Mouse (Mus musculus): ENCODE measurements around the gene Rgs6.

DNA sequence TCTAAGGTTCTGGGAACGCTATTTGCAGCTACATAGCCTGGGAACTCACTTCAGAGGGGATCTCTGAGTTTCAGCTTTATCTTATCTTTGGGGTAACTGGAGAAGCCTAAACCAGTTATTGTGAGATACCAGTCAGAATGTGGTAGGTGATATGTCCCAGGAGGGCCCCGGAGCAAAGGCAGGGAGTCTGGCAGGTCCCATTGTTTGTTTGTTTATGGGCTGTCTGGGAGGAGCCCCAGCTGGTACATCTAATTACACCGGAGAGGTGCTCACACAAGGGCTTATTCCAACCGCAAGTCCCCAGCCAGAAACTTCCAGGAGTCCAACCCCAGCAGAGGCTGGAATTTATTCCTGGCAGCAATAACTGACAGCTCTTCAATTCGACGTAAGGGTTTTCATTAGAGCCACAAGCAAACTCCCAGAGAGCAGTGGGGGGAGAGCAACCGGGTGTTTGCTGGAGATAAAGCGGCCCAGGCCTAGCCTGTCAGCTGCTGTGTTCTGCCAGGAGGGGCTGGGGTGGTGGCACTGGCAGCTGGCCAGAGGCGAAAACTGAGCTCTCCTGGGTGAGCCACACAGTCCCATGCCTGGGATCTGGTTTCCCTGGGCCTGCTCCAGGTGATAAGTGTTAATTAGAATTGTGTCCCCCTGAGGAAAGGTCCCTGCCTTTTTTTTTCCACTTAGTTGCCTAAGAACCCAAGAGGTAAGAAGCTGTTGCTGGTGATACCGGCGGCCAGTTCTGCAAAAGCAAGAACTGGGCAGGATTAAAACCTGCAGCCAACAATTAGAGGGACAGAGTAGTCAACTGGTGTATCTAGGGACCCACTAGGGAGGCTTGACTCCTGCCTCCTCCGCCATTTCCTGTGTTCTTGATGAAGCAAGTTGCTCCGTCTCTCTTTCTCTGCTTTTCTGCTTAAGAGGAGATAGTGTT lies 485.1 kb downstream of the Rgs6 start:
- TF ChIP-seq CTCF (IDR thresholded peaks at IDR 0.05; ENCODE audit: low read depth, low read length) = no peak
- TF ChIP-seq POLR2A (IDR thresholded peaks at IDR 0.05; ENCODE audit: extremely low read depth, insufficient read depth, low read length) = no peak
